Mouse (Mus musculus) limb, embryonic 15.5 days (tissue): ENCODE results near the gene Dcxr. TPM values are rescaled to one million over a fixed set of nuclear protein-coding genes. Genes with fewer than 3 reads are reported as not detected.
"Not testable (repeated sequence)": the region's sequence is repeated elsewhere in the genome, so short reads cannot be mapped to it uniquely, and the experiment has no call there.

Experiments
- ATAC-seq: fragments of 200-750 bp; cut with Nextera tagmentation; 2 replicates; pipeline ENCODE4 v1.8.0; 2017; ENCODE audit warnings: low read depth, moderate TSS enrichment; ENCODE audit not compliant: insufficient number of reproducible peaks, low FRiP score, low TSS enrichment
- H3K27ac ChIP-seq: fragments of 300-500 bp; sonication (generic); 2 replicates; pipeline ENCODE4 v1.5.1; 2015; ENCODE audit warnings: moderate library complexity, mild to moderate bottlenecking, inconsistent platforms
- H3K27me3 ChIP-seq: fragments of 300-500 bp; sonication (generic); 2 replicates; pipeline ENCODE4 v1.6.1; 2015; ENCODE audit warnings: inconsistent platforms
- H3K36me3 ChIP-seq: fragments of 300-500 bp; sonication (generic); 2 replicates; pipeline ENCODE4 v1.6.1; 2015; ENCODE audit warnings: inconsistent platforms
- H3K4me1 ChIP-seq: fragments of 300-500 bp; sonication (generic); 2 replicates; pipeline ENCODE4 v1.6.1; 2015; ENCODE audit warnings: inconsistent platforms
- H3K4me2 ChIP-seq: fragments of 300-500 bp; sonication (generic); 2 replicates; pipeline ENCODE4 v1.6.1; 2015; ENCODE audit warnings: mild to moderate bottlenecking, inconsistent platforms
- H3K4me3 ChIP-seq: fragments of 300-500 bp; sonication (generic); 2 replicates; pipeline ENCODE4 v1.5.1; 2015; ENCODE audit warnings: mild to moderate bottlenecking, inconsistent platforms
- H3K9ac ChIP-seq: fragments of 300-500 bp; sonication (generic); 2 replicates; pipeline ENCODE4 v1.6.1; 2015; ENCODE audit warnings: inconsistent platforms
- H3K9me3 ChIP-seq: fragments of 300-500 bp; sonication (generic); 2 replicates; pipeline ENCODE4 v1.6.1; 2016; ENCODE audit warnings: inconsistent platforms
- WGBS: fragments of 180-500 bp; shearing (Covaris S2); methylation state at CpG from one replicate; pipeline ENCODE4 v1.1.7; 2015; 5-methylcytosine and 5-hydroxymethylcytosine counted together
- polyA plus RNA-seq: library from polyadenylated mRNA; unstranded; fragments of >200 nt; fragmentation: Nextera tagmentation; extraction: Ambion mirVana; gene quantifications from 2 replicates; pipeline ENCODE4 v1.2.1, GENCODE M21; 2015

The Dcxr gene
- 18.2 and 20.2 TPM in 2 replicates for polyA plus RNA-seq

DNA sequence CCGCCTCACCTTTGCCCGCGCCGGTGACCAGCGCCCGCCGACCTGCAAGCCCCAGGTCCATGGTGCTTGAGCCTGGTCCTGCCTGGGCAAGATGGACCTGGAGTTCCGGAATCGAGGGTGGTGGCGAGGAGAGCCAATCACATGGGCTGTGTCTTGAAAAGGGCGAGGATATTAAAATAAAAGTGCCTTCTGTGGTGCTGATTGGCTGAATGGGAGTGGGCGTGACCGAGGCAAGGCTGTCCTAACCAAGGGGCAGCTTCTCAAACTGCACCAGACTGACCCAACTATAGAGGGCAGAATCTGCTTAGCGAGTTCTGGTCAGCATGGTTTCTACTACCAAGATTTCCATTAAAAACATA lies at the start of gene Dcxr:
Dcxr (minus strand) TSS at position 113 of the 359 bp plus-strand sequence.
- peak; percentile 78 for ATAC-seq
- H3K27ac ChIP-seq = no peak within 1 kb of the TSS
- peak within 1 kb of the TSS; percentile 91 for H3K4me2 ChIP-seq
- H3K27me3 ChIP-seq = 0 out of 2 replicates have a peak, but pooled peaks cover 2% of the 10 kb centered on the region
- no peaks in the 10 kb centered on the region for H3K9me3 ChIP-seq
- H3K4me1 ChIP-seq = peaks cover 33% of the 10 kb centered on the region
- peak within 1 kb of the TSS; percentile 48 for H3K9ac ChIP-seq
- H3K4me3 ChIP-seq = peak within 1 kb of the TSS; percentile 62
- under 1% methylated on average over 14 of the region's 14 CpGs for WGBS
- peaks cover 6% of the 10 kb centered on the region for H3K36me3 ChIP-seq

DNA sequence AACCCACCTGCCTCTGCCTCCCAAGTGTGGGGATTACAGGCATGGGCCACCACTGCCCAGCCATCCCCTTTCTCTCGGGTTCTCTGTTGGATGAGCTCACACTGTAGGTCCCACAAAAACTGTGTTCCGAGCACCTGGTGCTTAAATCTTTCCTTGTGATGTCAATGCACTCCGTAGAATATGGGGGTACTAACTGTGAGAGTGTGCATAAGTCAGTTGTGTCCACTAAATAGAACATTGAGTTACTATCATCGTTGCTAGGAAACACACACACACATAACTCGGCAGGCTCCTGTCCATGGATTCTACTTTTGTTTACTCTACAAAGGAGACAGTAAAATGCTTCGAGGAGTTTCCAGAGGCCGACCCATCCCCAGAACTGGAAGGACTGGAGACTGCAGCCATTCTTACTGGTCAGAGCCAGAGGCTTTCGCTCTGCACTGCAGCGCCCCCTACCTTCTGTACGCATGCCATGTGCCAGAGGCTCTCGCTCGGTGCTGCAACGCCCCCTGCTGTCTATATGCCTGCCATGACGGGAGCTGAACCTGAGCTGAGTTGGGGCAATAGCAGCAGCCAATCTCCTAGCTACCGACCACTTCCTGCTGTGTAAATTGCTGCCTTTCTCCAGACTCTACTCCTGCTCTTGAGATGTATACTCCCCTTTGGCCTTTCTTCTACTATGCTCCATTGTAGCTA lies 48.8 kb upstream of the Dcxr start:
- Histone ChIP-seq H3K9ac (no peak overlapping the region), H3K36me3 (peaks cover 13% of the 10 kb centered on the region; the same call in 1 of the 2 replicates), H3K9me3 (no peaks in the 10 kb centered on the region), H3K27ac (no peak overlapping the region), H3K27me3 (no peaks in the 10 kb centered on the region), H3K4me1 (peaks cover 6% of the 10 kb centered on the region), H3K4me3 (no peak overlapping the region), H3K4me2 (no peak overlapping the region)
- ATAC-seq = peak; percentile 72
- 26% methylated on average over 15 of the region's 15 CpGs for WGBS

DNA sequence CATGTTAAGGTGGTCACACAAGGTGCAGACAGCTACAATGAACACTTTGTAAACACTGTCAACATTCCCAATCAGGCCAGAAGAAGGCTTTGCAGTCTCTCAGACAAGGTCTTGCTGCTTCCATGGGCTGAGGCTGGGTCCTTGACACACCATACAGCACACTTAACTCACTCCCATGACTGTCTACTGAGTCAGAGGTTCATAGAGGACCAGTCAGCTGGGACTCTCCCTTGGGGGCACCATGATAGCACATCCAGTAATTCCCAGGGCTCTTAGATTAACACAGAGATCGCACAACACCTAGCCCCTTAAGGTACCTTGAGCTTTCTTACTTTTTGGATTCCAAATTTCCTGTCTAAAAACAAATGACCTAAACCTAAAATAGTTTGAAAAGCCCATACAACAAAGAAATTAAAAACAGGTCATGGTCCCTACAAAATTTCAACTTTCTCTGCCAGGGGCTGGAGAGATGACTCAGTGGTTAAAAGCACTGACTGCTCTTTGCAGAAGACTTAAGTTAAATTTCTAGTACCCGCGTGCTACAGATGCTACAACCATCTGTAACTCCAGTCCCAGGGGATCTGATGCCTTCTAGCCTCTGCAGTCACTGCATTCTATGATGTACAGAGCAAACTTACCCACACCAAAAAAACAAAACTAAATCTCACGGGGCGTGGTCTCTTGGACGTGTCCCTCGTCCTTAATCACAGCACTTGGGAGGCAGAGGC lies 46.5 kb upstream of the Dcxr start:
- peaks cover 6% of the 10 kb centered on the region for H3K4me1 ChIP-seq
- no peak for ATAC-seq
- no peak overlapping the region for H3K4me3 ChIP-seq
- no peaks in the 10 kb centered on the region for H3K36me3 ChIP-seq
- H3K9ac ChIP-seq = no peak overlapping the region
- H3K9me3 ChIP-seq = no peaks in the 10 kb centered on the region
- no peak overlapping the region for H3K4me2 ChIP-seq
- 80% methylated on average over 7 of the region's 7 CpGs for WGBS
- no peaks in the 10 kb centered on the region for H3K27me3 ChIP-seq
- H3K27ac ChIP-seq = no peak overlapping the region

DNA sequence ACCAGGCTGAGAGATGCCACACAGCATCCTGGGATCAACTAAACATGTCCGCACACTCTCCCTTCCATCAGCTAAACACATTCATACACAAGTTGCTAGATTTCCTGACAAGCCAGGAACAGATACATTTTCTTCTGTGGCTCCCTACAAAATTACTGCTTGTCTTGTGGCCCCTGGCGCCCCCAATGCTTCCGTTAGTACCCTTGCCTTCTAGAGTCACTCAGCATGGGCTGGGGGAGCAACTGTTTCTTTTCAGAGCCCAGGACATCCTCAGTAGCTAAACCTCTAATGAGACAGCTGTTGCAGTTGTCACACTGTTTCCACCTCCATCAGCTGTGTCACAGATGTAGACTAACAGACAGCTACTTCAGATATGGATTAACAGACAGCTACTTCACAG lies 45.7 kb upstream of the Dcxr start:
- ATAC-seq = no peak
- H3K36me3 ChIP-seq = no peaks in the 10 kb centered on the region
- H3K4me2 ChIP-seq = no peak overlapping the region
- H3K4me3 ChIP-seq = no peak overlapping the region
- no peak overlapping the region for H3K27ac ChIP-seq
- 75% methylated on average over 3 of the region's 3 CpGs for WGBS
- no peak overlapping the region for H3K9ac ChIP-seq
- H3K4me1 ChIP-seq = peaks cover 6% of the 10 kb centered on the region
- no peaks in the 10 kb centered on the region for H3K9me3 ChIP-seq
- H3K27me3 ChIP-seq = no peaks in the 10 kb centered on the region

DNA sequence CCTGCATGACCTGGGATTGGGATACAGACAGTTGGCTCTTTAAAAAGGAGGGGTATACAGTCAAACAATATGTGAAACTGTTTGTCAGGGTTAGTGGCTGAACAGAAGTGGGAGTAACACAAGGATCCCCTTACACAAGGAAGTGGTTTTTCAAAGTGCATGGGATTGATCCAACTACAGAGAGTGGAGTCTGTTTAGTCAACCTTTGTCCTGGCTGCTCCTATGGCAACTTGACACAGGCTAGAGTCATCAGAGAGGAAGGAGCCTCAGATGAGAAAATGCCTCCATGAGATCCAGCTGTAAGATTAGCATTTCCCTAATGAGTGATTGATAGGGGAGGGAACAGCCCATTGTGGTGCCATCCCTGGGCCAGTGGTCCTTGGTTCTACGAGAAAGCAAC lies 41.1 kb upstream of the Dcxr start:
- ATAC-seq = no peak
- Histone ChIP-seq H3K4me2 (no peak overlapping the region), H3K36me3 (no peaks in the 10 kb centered on the region), H3K4me3 (no peak overlapping the region), H3K4me1 (no peaks in the 10 kb centered on the region), H3K27ac (no peak overlapping the region), H3K9me3 (no peaks in the 10 kb centered on the region), H3K27me3 (no peaks in the 10 kb centered on the region), H3K9ac (no peak overlapping the region)
- WGBS = 62% methylated on average over 1 of the region's 1 CpGs

DNA sequence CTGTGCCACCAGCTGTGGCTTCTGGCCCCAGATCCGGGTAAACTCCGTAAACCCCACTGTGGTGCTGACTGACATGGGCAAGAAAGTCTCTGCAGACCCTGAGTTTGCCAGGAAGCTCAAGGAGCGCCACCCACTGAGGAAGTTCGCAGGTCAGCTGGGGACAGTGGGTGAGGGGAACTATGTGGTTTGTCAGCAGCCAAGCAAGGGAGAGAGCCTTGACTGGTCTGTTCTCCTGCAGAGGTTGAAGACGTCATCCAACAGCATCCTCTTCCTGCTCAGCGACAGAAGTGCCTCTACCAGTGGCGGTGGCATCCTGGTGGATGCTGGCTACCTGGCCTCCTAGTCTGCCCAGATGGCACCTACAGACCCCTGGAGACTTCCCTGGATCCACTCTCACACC lies 39.9 kb upstream of the Dcxr start:
- H3K27ac ChIP-seq, H3K4me3 ChIP-seq, H3K4me1 ChIP-seq, H3K4me2 ChIP-seq, H3K36me3 ChIP-seq, H3K9ac ChIP-seq, H3K9me3 ChIP-seq, H3K27me3 ChIP-seq, ATAC-seq: not testable (repeated sequence)
- WGBS = 71% methylated on average over 4 of the region's 7 CpGs

DNA sequence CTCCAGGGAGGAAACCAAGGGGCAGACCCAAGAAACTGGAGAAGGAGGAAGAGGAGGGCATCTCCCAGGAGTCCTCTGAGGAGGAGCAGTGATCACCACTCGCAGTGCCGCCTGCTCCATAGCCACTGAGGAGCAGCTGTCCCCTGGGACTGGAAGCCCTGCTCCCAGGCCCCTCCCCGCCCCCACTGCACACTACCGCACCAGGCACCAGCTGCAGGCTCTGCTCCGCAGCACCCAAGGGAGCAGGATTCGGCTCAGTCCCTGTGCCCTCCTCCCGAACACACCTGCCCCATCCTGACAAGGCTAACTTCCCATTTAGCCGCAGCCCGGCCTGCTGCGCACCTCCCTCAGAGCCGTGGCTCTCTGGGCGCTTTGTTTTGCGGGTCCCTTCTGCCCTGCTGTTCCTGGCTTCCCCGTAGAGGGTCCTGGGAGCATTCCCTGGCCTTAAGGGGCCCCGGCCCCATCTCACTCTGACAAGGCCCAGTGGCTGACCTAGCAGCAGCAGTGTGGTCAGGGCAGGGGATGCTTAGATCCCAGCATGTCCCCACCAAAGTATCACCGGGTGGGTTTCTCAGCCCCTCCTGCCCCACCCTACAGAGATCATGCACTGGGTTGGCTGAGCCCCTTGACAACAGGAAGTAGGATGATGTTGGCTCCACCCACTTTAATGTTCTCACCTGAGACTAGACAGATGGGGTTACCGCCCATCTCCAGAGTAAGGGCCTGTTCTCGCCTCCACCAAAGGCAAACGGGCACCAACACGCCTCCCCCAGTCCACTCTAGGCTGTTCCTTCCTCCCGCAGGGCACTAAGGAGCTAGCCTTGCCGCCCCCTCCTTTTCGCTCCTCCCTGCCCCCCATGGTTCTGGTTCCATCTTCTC lies 36.3 kb upstream of the Dcxr start:
- H3K27me3 ChIP-seq, H3K9ac ChIP-seq, H3K36me3 ChIP-seq, H3K27ac ChIP-seq, H3K4me1 ChIP-seq, H3K9me3 ChIP-seq, H3K4me3 ChIP-seq, ATAC-seq: not testable (repeated sequence)
- 19% methylated on average over 5 of the region's 23 CpGs for WGBS
- H3K4me2 ChIP-seq = 0 out of 2 replicates have a peak overlapping the region, but pooled peaks have one; percentile 10

DNA sequence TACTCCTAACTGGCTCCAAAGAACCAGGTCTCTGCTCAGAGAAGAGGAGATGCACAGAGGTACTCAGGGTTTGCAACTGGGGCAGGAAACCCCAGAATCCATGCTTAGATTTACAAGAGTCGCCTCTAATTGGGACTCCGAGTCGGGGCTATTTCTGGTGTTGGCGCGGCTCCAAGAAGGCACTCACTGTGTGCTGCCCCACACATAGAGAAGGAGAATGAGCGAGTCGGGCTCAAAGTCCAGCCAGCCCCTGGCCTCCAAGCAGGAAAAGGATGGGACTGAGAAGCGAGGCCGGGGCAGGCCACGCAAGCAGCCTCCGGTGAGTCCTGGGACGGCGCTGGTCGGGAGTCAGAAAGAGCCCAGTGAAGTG lies 35.6 kb upstream of the Dcxr start, which contains the start of gene Hmga1b:
Hmga1b (plus strand) TSS at position 123 of the 370 bp plus-strand sequence.
- not testable (repeated sequence) for H3K9ac ChIP-seq

DNA sequence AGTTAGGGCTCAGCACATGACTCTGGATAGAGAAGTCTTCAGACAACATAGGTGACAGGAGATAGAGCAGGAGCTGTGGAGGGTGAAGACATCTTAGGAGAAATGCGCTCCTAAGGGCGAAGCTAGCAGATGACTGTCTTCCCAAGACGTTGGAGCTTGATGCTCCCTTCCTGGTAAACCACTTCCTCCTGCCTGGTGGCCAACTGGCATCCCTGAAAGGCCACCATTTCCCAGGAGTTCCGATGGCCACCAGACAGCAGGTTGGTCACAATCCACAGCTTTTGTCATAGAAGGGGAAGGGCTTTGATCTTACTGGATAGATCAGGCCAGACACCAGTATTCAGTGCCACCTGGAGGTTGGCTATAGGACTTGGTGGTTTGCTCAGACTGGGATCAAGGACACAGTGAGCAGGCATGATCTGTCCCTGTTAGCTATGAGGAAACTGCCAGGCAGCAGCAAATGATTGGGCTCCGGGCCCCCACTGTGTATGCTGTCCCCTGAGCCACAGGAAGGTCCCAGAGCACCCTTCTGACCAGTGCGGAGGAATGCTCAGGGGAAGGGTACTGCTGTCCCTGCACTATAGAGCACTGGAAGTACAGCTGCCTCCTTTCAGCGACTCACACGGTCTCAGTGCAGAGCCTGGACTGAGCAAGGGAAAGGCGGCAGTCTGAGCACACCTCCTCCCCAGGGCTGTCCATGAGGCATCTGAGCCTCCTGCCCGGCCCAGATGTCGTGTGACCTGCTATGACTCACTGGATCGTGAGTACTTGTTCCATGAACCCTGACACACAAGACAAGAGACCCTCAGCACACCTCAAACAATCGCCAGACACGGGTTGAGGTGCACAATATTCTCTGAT lies 35.0 kb upstream of the Dcxr start:
- H3K27me3 ChIP-seq = no peaks in the 10 kb centered on the region
- 0 out of 2 replicates have a peak overlapping the region, but pooled peaks have one; percentile 10 for H3K4me2 ChIP-seq
- no peaks in the 10 kb centered on the region for H3K36me3 ChIP-seq
- no peak overlapping the region for H3K27ac ChIP-seq
- H3K4me3 ChIP-seq = no peak overlapping the region
- ATAC-seq = no peak; the same call in 1 of the 2 replicates
- H3K4me1 ChIP-seq = peaks cover 7% of the 10 kb centered on the region; the same call in 1 of the 2 replicates
- H3K9me3 ChIP-seq = 0 out of 2 replicates have a peak, but pooled peaks cover 6% of the 10 kb centered on the region
- H3K9ac ChIP-seq = no peak overlapping the region
- 64% methylated on average over 14 of the region's 14 CpGs for WGBS

More for the DNA sequence above, 35.6 kb upstream of the Dcxr start, which contains the start of gene Hmga1b:
- H3K9me3 ChIP-seq, H3K36me3 ChIP-seq, ATAC-seq, H3K4me3 ChIP-seq, H3K27ac ChIP-seq, H3K4me1 ChIP-seq, H3K27me3 ChIP-seq: not testable (repeated sequence)
- WGBS = 14% methylated on average over 14 of the region's 14 CpGs
- 0 out of 2 replicates have a peak within 1 kb of the TSS, but pooled peaks have one; percentile 10 for H3K4me2 ChIP-seq

DNA sequence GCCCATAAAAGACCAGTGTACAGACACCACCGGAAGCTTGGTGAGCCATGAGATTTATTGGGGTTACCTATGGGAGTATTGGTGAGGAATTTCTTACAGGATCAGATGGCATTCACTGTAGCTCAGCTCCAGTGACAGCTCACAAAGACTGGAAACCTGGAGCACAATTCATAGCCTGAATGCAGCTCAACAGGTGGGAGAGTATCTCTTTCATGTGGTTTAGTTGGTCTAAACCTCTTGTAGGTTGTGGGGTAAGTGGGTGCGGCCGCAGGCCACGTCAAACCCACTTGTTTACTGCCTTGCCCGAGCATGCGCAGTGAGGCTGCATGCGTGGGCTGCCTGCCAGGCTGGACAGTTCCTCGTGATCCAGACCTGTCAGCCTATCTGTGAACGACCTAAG lies 33.2 kb upstream of the Dcxr start:
- no peak overlapping the region for H3K4me2 ChIP-seq
- H3K4me1 ChIP-seq = peaks cover 7% of the 10 kb centered on the region; the same call in 1 of the 2 replicates
- WGBS = 84% methylated on average over 9 of the region's 9 CpGs
- no peak overlapping the region for H3K27ac ChIP-seq
- no peak for ATAC-seq
- no peaks in the 10 kb centered on the region for H3K36me3 ChIP-seq
- H3K9me3 ChIP-seq = 0 out of 2 replicates have a peak, but pooled peaks cover 6% of the 10 kb centered on the region
- no peaks in the 10 kb centered on the region for H3K27me3 ChIP-seq
- H3K4me3 ChIP-seq = no peak overlapping the region
- no peak overlapping the region for H3K9ac ChIP-seq

DNA sequence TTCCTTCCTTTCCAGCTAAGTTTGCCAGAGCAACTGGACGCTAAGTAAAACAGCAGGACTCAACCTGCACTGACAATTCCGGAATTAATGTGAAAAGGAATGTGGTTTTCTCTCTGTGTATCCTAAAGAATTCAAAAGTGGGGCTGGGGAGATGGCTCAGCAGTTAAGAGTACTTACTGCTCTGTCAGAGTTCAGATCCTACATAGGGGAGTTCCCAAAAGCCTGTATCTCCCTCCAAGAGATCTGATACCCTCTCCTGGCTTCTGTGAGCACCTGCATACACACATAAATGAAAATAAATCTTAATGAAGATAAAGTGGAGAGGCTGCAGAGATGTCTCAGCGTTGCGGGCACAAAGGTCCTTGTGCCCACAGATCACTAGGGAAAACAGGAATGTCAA lies 24.5 kb upstream of the Dcxr start:
- no peaks in the 10 kb centered on the region for H3K4me1 ChIP-seq
- no peak overlapping the region for H3K27ac ChIP-seq
- H3K9me3 ChIP-seq = no peaks in the 10 kb centered on the region
- H3K4me2 ChIP-seq = no peak overlapping the region
- no peak for ATAC-seq
- no peak overlapping the region for H3K9ac ChIP-seq
- no peaks in the 10 kb centered on the region for H3K27me3 ChIP-seq
- WGBS = 60% methylated on average over 4 of the region's 4 CpGs
- H3K36me3 ChIP-seq = no peaks in the 10 kb centered on the region
- no peak overlapping the region for H3K4me3 ChIP-seq
